Mouse (Mus musculus) MEL (cell line): Measurements from ENCODE around the gene Flrt1. TPM values are rescaled to one million over a fixed set of nuclear protein-coding genes. Genes with fewer than 3 reads are reported as not detected.
A peak's percentile ranks its signal among the peaks of the same experiment; 100 is the strongest.

Source experiments
- DNase-seq: peaks from one replicate; pipeline ENCODE4 v3.0.0; 2011; ENCODE audit warnings: low read depth, low spot score
- H3K27ac ChIP-seq: 2 replicates; pipeline ENCODE4 v1.5.1; 2012; ENCODE audit warnings: low read depth, mild to moderate bottlenecking, control low read depth, low read length, moderate library complexity; ENCODE audit not compliant: control insufficient read depth
- H3K27me3 ChIP-seq, 2 experiments: fragments of 150-350 bp in 1 of 2; sonication (generic) in 1 of 2; 2 replicates each; pipeline ENCODE4 v1.6.1; 2012; ENCODE audit warnings: low read length in 2 of 2, mild to moderate bottlenecking in 2 of 2, improper control_type of control experiment in 1 of 2, moderate library complexity in 1 of 2; ENCODE audit not compliant: insufficient read depth in 2 of 2, control insufficient read depth in 1 of 2
- H3K36me3 ChIP-seq, 2 experiments: 2 replicates each; pipeline ENCODE4 v1.6.1; 2012 to 2014; ENCODE audit warnings: low read length in 2 of 2, improper control_type of control experiment in 1 of 2, inconsistent platforms in 1 of 2, mild to moderate bottlenecking in 1 of 2; ENCODE audit not compliant: insufficient read depth in 2 of 2, control insufficient read depth in 1 of 2
- H3K4me1 ChIP-seq, 2 experiments: fragments of 150-350 bp in 1 of 2; sonication (generic) in 1 of 2; 2 replicates each; pipeline ENCODE4 v1.6.1; 2012; ENCODE audit warnings: low read length in 2 of 2, improper control_type of control experiment in 1 of 2, mild to moderate bottlenecking in 1 of 2; ENCODE audit not compliant: insufficient read depth in 2 of 2, control insufficient read depth in 1 of 2
- H3K4me3 ChIP-seq, 2 experiments: fragments of 150-350 bp in 1 of 2; sonication (generic) in 1 of 2; 2 replicates each; pipeline ENCODE4 v1.5.1; 2012; ENCODE audit warnings: low read depth in 2 of 2, low read length in 2 of 2, mild to moderate bottlenecking in 2 of 2, moderate library complexity in 2 of 2, control low read depth in 1 of 2, improper control_type of control experiment in 1 of 2; ENCODE audit not compliant: control insufficient read depth in 1 of 2, insufficient read depth in 1 of 2
- H3K79me2 ChIP-seq: 2 replicates; pipeline ENCODE4 v1.6.1; 2012; ENCODE audit warnings: mild to moderate bottlenecking, low read length, moderate library complexity; ENCODE audit not compliant: control insufficient read depth, poor library complexity, insufficient read depth
- H3K9ac ChIP-seq: 2 replicates; pipeline ENCODE4 v1.6.1; 2012; ENCODE audit warnings: low read depth, mild to moderate bottlenecking, control low read depth, low read length, moderate library complexity; ENCODE audit not compliant: control insufficient read depth, poor library complexity, severe bottlenecking
- H3K9me3 ChIP-seq: fragments of 150-350 bp; sonication (generic); replicated peaks from 2 replicates; pipeline ENCODE4 v1.6.1; 2012; ENCODE audit warnings: mild to moderate bottlenecking, low read length, improper control_type of control experiment, moderate library complexity; ENCODE audit not compliant: insufficient read depth
- BHLHE40 ChIP-seq: IDR thresholded peaks from 2 replicates; pipeline ENCODE4 v1.6.1; 2012; ENCODE audit warnings: low read depth, mild to moderate bottlenecking, inconsistent platforms, low read length, improper control_type of control experiment, borderline replicate concordance
- CHD1 ChIP-seq: IDR thresholded peaks from 2 replicates; pipeline ENCODE4 v1.6.1; 2012; ENCODE audit warnings: low read depth, mild to moderate bottlenecking, inconsistent platforms, low read length, improper control_type of control experiment
- CHD2 ChIP-seq: IDR thresholded peaks from 2 replicates; pipeline ENCODE4 v1.6.1; 2011; ENCODE audit warnings: low read length, improper control_type of control experiment
- CTCF ChIP-seq, 3 experiments: IDR thresholded peaks in 2 of 3; conservative IDR thresholded peaks in 1 of 3; 2 replicates each; pipeline ENCODE4 v1.5.1; 2011 to 2012; ENCODE audit warnings: low read length in 3 of 3, low read depth in 2 of 3, mild to moderate bottlenecking in 2 of 3, improper control_type of control experiment in 1 of 3, inconsistent platforms in 1 of 3, mixed read lengths in 1 of 3, moderate library complexity in 1 of 3; ENCODE audit not compliant: control insufficient read depth in 1 of 3, insufficient read depth in 1 of 3, poor library complexity in 1 of 3, severe bottlenecking in 1 of 3
- E2F4 ChIP-seq: IDR thresholded peaks from 2 replicates; pipeline ENCODE4 v1.6.1; 2011; ENCODE audit warnings: low read depth, low read length, improper control_type of control experiment, borderline replicate concordance
- ELF1 ChIP-seq: IDR thresholded peaks from 2 replicates; pipeline ENCODE4 v1.6.1; 2014; ENCODE audit warnings: low read depth, mild to moderate bottlenecking, inconsistent platforms, low read length, improper control_type of control experiment, moderate library complexity
- ETS1 ChIP-seq: IDR thresholded peaks from 2 replicates; pipeline ENCODE4 v1.6.1; 2012; ENCODE audit warnings: low read depth, mild to moderate bottlenecking, inconsistent platforms, low read length, improper control_type of control experiment, moderate library complexity
- GABPA ChIP-seq: IDR thresholded peaks from 2 replicates; pipeline ENCODE4 v1.6.1; 2012; ENCODE audit warnings: low read depth, mild to moderate bottlenecking, inconsistent platforms, low read length, improper control_type of control experiment, moderate library complexity
- GATA1 ChIP-seq: IDR thresholded peaks from 2 replicates; pipeline ENCODE4 v1.6.1; 2011; ENCODE audit warnings: low read depth, low read length, improper control_type of control experiment
- JUND ChIP-seq: IDR thresholded peaks from 2 replicates; pipeline ENCODE4 v1.6.1; 2011; ENCODE audit warnings: low read depth, mild to moderate bottlenecking, improper control_type of control experiment, low read length
- KAT2A ChIP-seq: conservative IDR thresholded peaks from 2 replicates; pipeline ENCODE4 v1.6.1; 2012; ENCODE audit warnings: low read depth, low read length, improper control_type of control experiment, inconsistent platforms
- MAFK ChIP-seq: IDR thresholded peaks from 2 replicates; pipeline ENCODE4 v1.6.1; 2011; ENCODE audit warnings: low read depth, mild to moderate bottlenecking, low read length, improper control_type of control experiment, borderline replicate concordance
- MAX ChIP-seq: IDR thresholded peaks from 2 replicates; pipeline ENCODE4 v1.6.1; 2011; ENCODE audit warnings: low read length, improper control_type of control experiment
- MAZ ChIP-seq: IDR thresholded peaks from 2 replicates; pipeline ENCODE4 v1.6.1; 2012; ENCODE audit warnings: low read depth, mild to moderate bottlenecking, inconsistent platforms, low read length, improper control_type of control experiment
- MEF2A ChIP-seq: IDR thresholded peaks from 2 replicates; pipeline ENCODE4 v1.6.1; 2014; ENCODE audit warnings: low read depth, mild to moderate bottlenecking, inconsistent platforms, low read length, improper control_type of control experiment; ENCODE audit not compliant: poor library complexity, insufficient replicate concordance, severe bottlenecking; ENCODE audit errors: extremely low read depth
- MYB ChIP-seq: IDR thresholded peaks from 2 replicates; pipeline ENCODE4 v1.6.1; 2011; ENCODE audit warnings: mild to moderate bottlenecking, low read depth, low read length, improper control_type of control experiment
- NELFE ChIP-seq: IDR thresholded peaks from 2 replicates; pipeline ENCODE4 v1.6.1; 2011; ENCODE audit warnings: low read depth, low read length, improper control_type of control experiment
- POLR2A ChIP-seq, 2 experiments: IDR thresholded peaks; 2 replicates each; pipeline ENCODE4 v1.6.1; 2011 to 2012; ENCODE audit warnings: low read length in 2 of 2, mild to moderate bottlenecking in 2 of 2, control low read depth in 1 of 2, improper control_type of control experiment in 1 of 2, low read depth in 1 of 2, moderate library complexity in 1 of 2; ENCODE audit not compliant: control insufficient read depth in 1 of 2, insufficient read depth in 1 of 2, poor library complexity in 1 of 2
- RAD21 ChIP-seq: IDR thresholded peaks from 2 replicates; pipeline ENCODE4 v1.6.1; 2011; ENCODE audit warnings: mild to moderate bottlenecking, low read depth, low read length, improper control_type of control experiment
- RCOR1 ChIP-seq: IDR thresholded peaks from 2 replicates; pipeline ENCODE4 v1.6.1; 2012; ENCODE audit warnings: low read depth, mild to moderate bottlenecking, inconsistent platforms, low read length, improper control_type of control experiment
- SIN3A ChIP-seq: IDR thresholded peaks from 2 replicates; pipeline ENCODE4 v1.6.1; 2012; ENCODE audit warnings: low read length, improper control_type of control experiment, inconsistent platforms
- SMC3 ChIP-seq: IDR thresholded peaks from 2 replicates; pipeline ENCODE4 v1.6.1; 2011; ENCODE audit warnings: low read depth, low read length, improper control_type of control experiment
- TAL1 ChIP-seq: IDR thresholded peaks from 2 replicates; pipeline ENCODE4 v1.6.1; 2012; ENCODE audit warnings: mild to moderate bottlenecking, inconsistent platforms, low read length, moderate library complexity, mixed read lengths
- TBP ChIP-seq: IDR thresholded peaks from 2 replicates; pipeline ENCODE4 v1.8.0; 2011; ENCODE audit warnings: low read depth, low read length, improper control_type of control experiment
- TCF12 ChIP-seq: IDR thresholded peaks from 2 replicates; pipeline ENCODE4 v1.6.1; 2014; ENCODE audit warnings: low read depth, mild to moderate bottlenecking, inconsistent platforms, low read length, improper control_type of control experiment, moderate library complexity
- USF1 ChIP-seq: IDR thresholded peaks from 2 replicates; pipeline ENCODE4 v1.6.1; 2014; ENCODE audit warnings: low read depth, mild to moderate bottlenecking, inconsistent platforms, low read length, improper control_type of control experiment, moderate library complexity
- USF2 ChIP-seq, 2 experiments: IDR thresholded peaks; 2 replicates each; pipeline ENCODE4 v1.6.1; 2011 to 2012; ENCODE audit warnings: improper control_type of control experiment in 2 of 2, low read length in 2 of 2, borderline replicate concordance in 1 of 2, inconsistent platforms in 1 of 2, low read depth in 1 of 2, mild to moderate bottlenecking in 1 of 2; ENCODE audit not compliant: insufficient read depth in 1 of 2
- ZC3H11A ChIP-seq: IDR thresholded peaks from 2 replicates; pipeline ENCODE4 v1.6.1; 2012; ENCODE audit warnings: low read depth, mild to moderate bottlenecking, inconsistent platforms, low read length, improper control_type of control experiment
- ZKSCAN1 ChIP-seq: IDR thresholded peaks from 2 replicates; pipeline ENCODE4 v1.6.1; 2012; ENCODE audit warnings: low read depth, mild to moderate bottlenecking, inconsistent platforms, low read length, improper control_type of control experiment, moderate library complexity
- ZNF384 ChIP-seq: IDR thresholded peaks from 2 replicates; pipeline ENCODE4 v1.6.1; 2012; ENCODE audit warnings: low read depth, mild to moderate bottlenecking, inconsistent platforms, low read length, improper control_type of control experiment
- polyA plus RNA-seq, 2 experiments: library from polyadenylated mRNA; stranded (reverse) in 1 of 2; unstranded in 1 of 2; fragments of >175 nt in 1 of 2; fragments of >200 nt in 1 of 2; gene quantifications; 2 replicates each; pipeline versions ENCODE4 v1.2.1 to v1.2.4; 2012; ENCODE audit warnings: low replicate concordance in 2 of 2, low read depth in 1 of 2; ENCODE audit not compliant: insufficient read length in 2 of 2, insufficient read depth in 1 of 2, missing spikeins in 1 of 2
- total RNA-seq: library from RNA; depleted of rRNA; stranded (reverse); fragments of 300-350 nt; gene quantifications from 2 replicates; pipeline ENCODE4 v1.2.3, GENCODE M21; 2012

The Flrt1 gene
- total and polyA plus RNA-seq, 3 experiments, result not detected

DNA sequence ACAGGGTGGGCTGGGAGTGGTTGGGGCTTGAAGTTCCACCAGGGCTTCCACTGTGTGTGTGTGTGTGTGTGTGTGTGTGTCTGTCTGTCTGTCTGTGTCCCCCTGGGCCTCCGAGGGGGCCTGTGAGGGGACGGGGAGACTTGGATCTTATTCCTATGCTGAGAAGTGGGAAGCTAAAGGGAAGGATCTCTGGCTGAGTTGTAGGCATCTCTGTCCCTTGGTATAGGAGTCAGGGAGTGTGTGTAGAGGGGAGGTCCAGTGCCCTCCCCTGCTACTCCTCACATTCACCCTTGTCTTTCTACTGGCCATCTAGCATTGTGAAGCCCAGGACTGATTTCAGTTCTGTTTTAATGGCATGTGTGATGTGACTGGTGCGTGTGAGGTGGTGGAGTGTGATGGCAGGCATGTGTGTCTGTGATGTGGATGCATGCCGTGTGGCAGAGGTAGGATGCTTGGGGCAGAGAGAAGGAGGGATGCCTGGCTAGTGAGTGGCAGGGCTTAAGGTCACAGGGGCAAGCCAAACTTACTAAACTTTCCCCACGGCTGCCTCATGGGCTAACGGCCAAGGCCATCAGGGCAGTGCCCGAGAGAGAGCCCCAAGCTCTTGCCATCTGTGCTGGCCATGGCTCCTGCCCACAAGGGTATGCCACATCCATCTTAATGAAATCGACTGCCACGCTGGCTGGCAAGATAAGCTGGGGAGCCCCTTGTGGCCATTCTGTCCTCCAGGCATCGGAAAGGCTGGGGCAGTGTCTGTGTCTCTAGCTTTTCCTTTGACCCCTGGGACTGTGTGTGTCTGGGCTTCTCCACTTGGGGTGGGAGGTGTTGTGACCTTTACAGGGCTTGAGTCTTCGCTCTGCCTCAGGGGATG is 36.6 kb downstream of the Flrt1 start:
- H3K79me2 ChIP-seq, result no peaks in the 10 kb centered on the region
- peaks cover 4 to 27% of the 10 kb centered on the region in 2 experiments; a peak in 3 of 4 replicates for H3K4me1 ChIP-seq
- no peak overlapping the region for H3K27ac ChIP-seq
- no peak overlapping the region for H3K4me3 ChIP-seq
- H3K36me3 ChIP-seq, result peaks cover 0 to 5% of the 10 kb centered on the region in 2 experiments; a peak in 1 of 4 replicates
- H3K27me3 ChIP-seq, result no peaks in the 10 kb centered on the region
- no peaks in the 10 kb centered on the region for H3K9me3 ChIP-seq
- no peak for TF ChIP-seq MAX
- TF ChIP-seq CTCF (IDR thresholded peaks at IDR 0.05 in 2 of 3, conservative IDR thresholded peaks at IDR 0.05 in 1 of 3; ENCODE audit: control insufficient read depth in 1 of 3, insufficient read depth in 1 of 3, low read depth in 2 of 3, low read length in 3 of 3, poor library complexity in 1 of 3, severe bottlenecking in 1 of 3), result no peak
- no peak for TF ChIP-seq ELF1
- no peak for TF ChIP-seq ZC3H11A
- TF ChIP-seq CHD1, result no peak
- TF ChIP-seq RAD21, result no peak
- no peak for TF ChIP-seq GATA1
- no peak for TF ChIP-seq ZKSCAN1
- TF ChIP-seq MAFK, result no peak
- no peak for TF ChIP-seq NELFE
- no peak for TF ChIP-seq MEF2A
- no peak for TF ChIP-seq USF2 (IDR thresholded peaks at IDR 0.05; ENCODE audit: borderline replicate concordance in 1 of 2, insufficient read depth in 1 of 2, low read depth in 1 of 2, low read length in 2 of 2)
- no peak for TF ChIP-seq SMC3
- TF ChIP-seq JUND, result no peak
- no peak for TF ChIP-seq BHLHE40
- TF ChIP-seq ETS1, result no peak
- TF ChIP-seq USF1, result no peak
- TF ChIP-seq, all 39 proteins: peak for 0
- no peak for DNase-seq
- no peak overlapping the region for H3K9ac ChIP-seq

DNA sequence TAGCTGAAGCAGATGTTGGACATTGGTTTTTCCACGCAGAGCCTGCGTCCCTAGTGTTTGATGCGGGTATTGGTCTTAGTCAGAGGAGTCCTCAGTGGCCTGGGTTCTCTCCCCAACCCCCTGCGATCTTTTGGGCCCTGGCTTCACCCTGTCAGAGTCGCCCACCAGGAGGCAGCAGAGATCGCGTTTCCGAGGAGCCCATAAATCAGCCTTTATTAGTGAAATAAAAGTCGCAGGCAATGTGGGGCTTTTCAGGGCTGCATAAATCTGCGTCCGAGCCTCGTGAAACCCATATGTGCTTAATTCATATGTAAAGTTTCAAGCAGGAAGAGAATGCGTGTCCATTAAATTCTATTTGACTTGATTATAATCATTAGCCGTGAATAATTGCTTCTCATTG is 37.4 kb downstream of the Flrt1 start:
- Histone ChIP-seq H3K4me1 (peaks cover 4 to 27% of the 10 kb centered on the region in 2 experiments; a peak in 3 of 4 replicates), H3K4me3 (peak overlapping the region; percentile 23 to 29; a peak in 3 of 4 replicates), H3K79me2 (no peaks in the 10 kb centered on the region), H3K27ac (no peak overlapping the region), H3K9me3 (no peaks in the 10 kb centered on the region), H3K27me3 (no peaks in the 10 kb centered on the region), H3K9ac (peak overlapping the region; percentile 39), H3K36me3 (peaks cover 0 to 5% of the 10 kb centered on the region in 2 experiments; a peak in 1 of 4 replicates)
- peak; percentile 80 for DNase-seq
- TF ChIP-seq POLR2A (IDR thresholded peaks at IDR 0.05; ENCODE audit: control insufficient read depth in 1 of 2, insufficient read depth in 1 of 2, low read depth in 1 of 2, low read length in 2 of 2, poor library complexity in 1 of 2), result no peak
- TF ChIP-seq ELF1, result no peak
- no peak for TF ChIP-seq MYB
- TF ChIP-seq TBP, result no peak
- TF ChIP-seq JUND, result no peak
- peak; percentile 94 for TF ChIP-seq RAD21
- TF ChIP-seq USF2 (IDR thresholded peaks at IDR 0.05; ENCODE audit: borderline replicate concordance in 1 of 2, insufficient read depth in 1 of 2, low read depth in 1 of 2, low read length in 2 of 2), result no peak
- no peak for TF ChIP-seq ETS1
- TF ChIP-seq USF1, result no peak
- TF ChIP-seq RCOR1, result no peak
- no peak for TF ChIP-seq CHD2
- TF ChIP-seq E2F4, result no peak
- no peak for TF ChIP-seq NELFE
- 0 out of 2 replicates have a peak, but pooled peaks have one; percentile 19 for TF ChIP-seq TCF12
- TF ChIP-seq ZNF384, result peak; percentile 49; the same call in 1 of the 2 replicates
- no peak for TF ChIP-seq GABPA
- no peak for TF ChIP-seq MAZ
- TF ChIP-seq TAL1, result no peak
- no peak for TF ChIP-seq KAT2A
- peak; percentile 56 for TF ChIP-seq SIN3A
- no peak for TF ChIP-seq MAFK
